Mouse (Mus musculus): Measurements from ENCODE around the gene Zfand3.

DNA sequence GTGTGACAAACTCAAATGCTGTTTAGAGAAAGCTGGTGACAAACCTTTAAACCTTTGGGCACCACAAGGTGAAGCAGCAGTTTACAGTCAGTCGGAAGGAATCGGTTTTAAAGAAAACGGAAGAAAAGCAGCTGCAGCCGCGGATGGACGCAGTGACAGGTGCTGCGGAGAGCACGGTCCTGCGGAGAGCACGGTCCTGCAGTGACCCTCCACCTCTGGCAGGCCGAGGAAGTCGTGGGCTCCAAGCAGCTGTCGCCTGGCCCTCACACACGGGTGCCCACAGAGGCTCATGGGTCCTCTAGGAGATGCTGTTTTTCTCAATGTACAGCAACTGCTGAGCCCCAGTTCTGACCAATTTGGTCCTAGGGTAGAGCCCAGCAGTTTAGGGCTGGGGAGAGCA lies 217.1 kb downstream of the Zfand3 start:
- TF ChIP-seq CTCF (conservative IDR thresholded peaks at IDR 0.05; ENCODE audit: insufficient read depth, insufficient read length, low read depth, low read length): no peak
- TF ChIP-seq POLR2A (IDR thresholded peaks at IDR 0.05; ENCODE audit: low read depth, low read length): no peak

All from kidney, adult 2 months (tissue).